Mouse (Mus musculus): ENCODE measurements around the gene Adamts16. TPM values are rescaled to one million over a fixed set of nuclear protein-coding genes. Genes with fewer than 3 reads are reported as not detected.

Adamts16 gene
- polyA plus RNA-seq, 1 experiment from 2014 or later, result 0.65 TPM

DNA sequence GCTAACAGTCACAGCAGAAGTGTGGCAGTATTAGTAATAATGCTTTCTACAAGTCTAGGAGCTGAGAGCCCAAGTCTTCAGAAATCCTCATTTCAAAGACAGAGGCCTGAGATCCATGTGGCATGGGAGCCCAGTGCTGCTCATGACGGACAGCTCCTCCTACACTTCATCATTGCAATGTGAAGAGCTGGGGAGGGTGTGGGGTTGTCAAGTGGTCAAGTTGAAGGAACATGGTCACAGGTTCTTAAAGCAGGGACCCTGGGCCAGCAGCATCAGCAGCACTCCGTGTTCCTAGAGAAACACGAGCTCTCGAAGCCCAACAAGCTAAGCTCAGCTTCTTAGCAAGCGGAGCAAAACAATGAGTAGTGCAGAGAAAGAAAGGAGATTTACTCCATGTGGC lies 155.8 kb downstream of the Adamts16 start:
- WGBS, result 73% methylated on average over 5 of the region's 5 CpGs

GRCm38 (mm10) chr13:70684976-70685609 lies 156.5 kb downstream of the Adamts16 start:
- Histone ChIP-seq H3K27me3 (no peaks in the 10 kb centered on the region), H3K27ac (replicated peaks) (no peak overlapping the region), H3K36me3 (no peaks in the 10 kb centered on the region), H3K9ac (replicated peaks) (no peak overlapping the region), H3K4me3 (no peak overlapping the region), H3K4me1 (no peaks in the 10 kb centered on the region), H3K4me2 (replicated peaks) (no peak overlapping the region), H3K9me3 (no peaks in the 10 kb centered on the region)
- 58% methylated on average over 7 of the region's 7 CpGs for WGBS
- ATAC-seq (replicated peaks), result no peak

More for the DNA sequence above, 155.8 kb downstream of the Adamts16 start:
- no peak overlapping the region for H3K4me2 ChIP-seq (replicated peaks)
- no peaks in the 10 kb centered on the region for H3K9me3 ChIP-seq
- no peak for ATAC-seq (replicated peaks)
- H3K27ac ChIP-seq (replicated peaks), result no peak overlapping the region
- H3K27me3 ChIP-seq, result no peaks in the 10 kb centered on the region
- H3K4me3 ChIP-seq, result no peak overlapping the region
- H3K4me1 ChIP-seq, result no peaks in the 10 kb centered on the region
- no peak overlapping the region for H3K9ac ChIP-seq (replicated peaks)
- H3K36me3 ChIP-seq, result no peaks in the 10 kb centered on the region

DNA sequence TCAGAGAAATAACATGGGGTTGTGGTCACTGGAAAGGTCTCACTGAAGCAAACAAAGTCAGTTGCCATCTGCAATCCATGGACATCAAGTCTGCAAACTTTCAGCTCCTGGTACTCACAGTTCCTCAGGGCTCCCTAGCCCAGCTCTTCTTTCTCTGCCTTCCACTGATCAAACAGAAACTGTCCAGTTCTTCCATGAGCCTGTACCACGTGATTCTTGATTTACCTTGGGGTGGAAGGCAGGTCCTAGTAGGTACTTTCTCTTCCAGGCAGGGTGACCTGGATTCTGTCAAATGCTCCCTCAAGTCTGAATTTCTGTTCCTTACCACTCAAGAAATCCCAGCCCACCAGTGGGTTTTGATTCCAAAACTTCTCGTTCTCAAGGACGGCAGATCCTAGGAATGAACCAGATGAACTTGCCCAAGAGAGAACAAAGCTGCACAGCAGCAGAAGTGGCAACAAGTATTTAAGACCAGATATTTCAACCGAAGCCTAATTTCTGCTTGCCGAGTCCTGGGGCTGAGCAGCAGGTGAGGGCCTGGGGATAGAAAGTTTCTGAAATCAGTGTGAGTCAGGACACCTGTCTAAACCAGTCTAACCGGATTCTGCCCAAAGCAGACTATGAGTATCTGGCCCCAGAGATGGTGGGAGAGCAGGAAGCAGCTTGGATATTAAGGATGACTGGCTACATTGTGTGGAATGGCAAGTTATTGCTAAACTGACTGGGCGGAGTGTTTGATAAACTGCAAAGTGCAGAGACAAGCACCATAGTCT lies 160.0 kb downstream of the Adamts16 start:
- WGBS, result 89% methylated on average over 7 of the region's 7 CpGs
- no peaks in the 10 kb centered on the region for H3K27me3 ChIP-seq
- H3K4me3 ChIP-seq, result no peak overlapping the region
- H3K36me3 ChIP-seq, result no peaks in the 10 kb centered on the region
- H3K27ac ChIP-seq (replicated peaks), result no peak overlapping the region
- H3K9me3 ChIP-seq, result no peaks in the 10 kb centered on the region
- H3K4me2 ChIP-seq (replicated peaks), result no peak overlapping the region
- no peaks in the 10 kb centered on the region for H3K4me1 ChIP-seq
- no peak overlapping the region for H3K9ac ChIP-seq (replicated peaks)
- no peak for ATAC-seq (replicated peaks)

GRCm38 (mm10) chr13:70680316-70680715 lies 161.3 kb downstream of the Adamts16 start:
- 93% methylated on average over 3 of the region's 3 CpGs for WGBS
- no peak overlapping the region for H3K4me3 ChIP-seq
- H3K4me1 ChIP-seq, result no peaks in the 10 kb centered on the region
- H3K9me3 ChIP-seq, result no peaks in the 10 kb centered on the region
- H3K36me3 ChIP-seq, result no peaks in the 10 kb centered on the region
- no peak for ATAC-seq (replicated peaks)
- no peak overlapping the region for H3K4me2 ChIP-seq (replicated peaks)
- no peaks in the 10 kb centered on the region for H3K27me3 ChIP-seq
- no peak overlapping the region for H3K27ac ChIP-seq (replicated peaks)
- H3K9ac ChIP-seq (replicated peaks), result no peak overlapping the region

Other genes with a start within 250 kb of the Adamts16 start
- 31.3 and 31.4 TPM in 2 replicates for gene Ice1, start 204.2 kb downstream of the Adamts16 start, polyA plus RNA-seq (2015; fragmentation: Nextera tagmentation; extraction: Ambion mirVana)